Mouse (Mus musculus) MEL (cell line): ENCODE data around the gene Rapgef2.

Source experiments
- CTCF ChIP-seq, 3 experiments: IDR thresholded peaks in 2 of 3; conservative IDR thresholded peaks in 1 of 3; 2 replicates each; pipeline ENCODE4 v1.5.1; 2011 to 2012; ENCODE audit warnings: low read length in 3 of 3, low read depth in 2 of 3, mild to moderate bottlenecking in 2 of 3, improper control_type of control experiment in 1 of 3, inconsistent platforms in 1 of 3, mixed read lengths in 1 of 3, moderate library complexity in 1 of 3; ENCODE audit not compliant: control insufficient read depth in 1 of 3, insufficient read depth in 1 of 3, poor library complexity in 1 of 3, severe bottlenecking in 1 of 3
- EP300 ChIP-seq, 2 experiments: IDR thresholded peaks; 2 replicates each; pipeline ENCODE4 v1.6.1; 2011; ENCODE audit warnings: improper control_type of control experiment in 2 of 2, low read length in 2 of 2, low read depth in 1 of 2, mild to moderate bottlenecking in 1 of 2
- GATA1 ChIP-seq: IDR thresholded peaks from 2 replicates; pipeline ENCODE4 v1.6.1; 2011; ENCODE audit warnings: low read depth, low read length, improper control_type of control experiment
- MAX ChIP-seq: IDR thresholded peaks from 2 replicates; pipeline ENCODE4 v1.6.1; 2011; ENCODE audit warnings: low read length, improper control_type of control experiment
- MYC ChIP-seq: IDR thresholded peaks from 2 replicates; pipeline ENCODE4 v1.6.1; 2011; ENCODE audit warnings: low read depth, mild to moderate bottlenecking, low read length, improper control_type of control experiment, moderate library complexity
- POLR2A ChIP-seq, 2 experiments: IDR thresholded peaks; 2 replicates each; pipeline ENCODE4 v1.6.1; 2011 to 2012; ENCODE audit warnings: low read length in 2 of 2, mild to moderate bottlenecking in 2 of 2, control low read depth in 1 of 2, improper control_type of control experiment in 1 of 2, low read depth in 1 of 2, moderate library complexity in 1 of 2; ENCODE audit not compliant: control insufficient read depth in 1 of 2, insufficient read depth in 1 of 2, poor library complexity in 1 of 2
- TAL1 ChIP-seq: IDR thresholded peaks from 2 replicates; pipeline ENCODE4 v1.6.1; 2012; ENCODE audit warnings: mild to moderate bottlenecking, inconsistent platforms, low read length, moderate library complexity, mixed read lengths
- ZC3H11A ChIP-seq: IDR thresholded peaks from 2 replicates; pipeline ENCODE4 v1.6.1; 2012; ENCODE audit warnings: low read depth, mild to moderate bottlenecking, inconsistent platforms, low read length, improper control_type of control experiment

DNA sequence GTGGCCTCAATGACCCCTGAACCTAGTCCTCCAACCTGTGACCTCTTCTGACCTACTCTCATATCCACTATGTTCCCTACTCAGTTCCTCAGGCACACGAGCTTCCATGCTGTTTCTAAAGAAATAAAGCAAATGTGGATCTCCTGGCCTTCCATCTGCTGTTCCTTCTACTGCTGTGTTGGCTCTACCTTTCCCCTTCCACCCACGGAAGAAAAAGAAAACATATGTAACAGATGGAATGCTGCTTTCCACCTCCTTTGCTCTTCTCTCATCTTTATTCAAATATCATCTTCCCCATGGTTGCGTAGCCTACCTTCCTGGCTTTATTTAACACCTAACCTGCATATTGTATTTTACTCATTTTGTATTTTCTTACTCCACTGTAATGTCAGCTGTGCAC lies 2.7 kb upstream of the Rapgef2 start:
- TF ChIP-seq ZC3H11A = no peak
- no peak for TF ChIP-seq POLR2A (IDR thresholded peaks at IDR 0.05; ENCODE audit: control insufficient read depth in 1 of 2, insufficient read depth in 1 of 2, low read depth in 1 of 2, low read length in 2 of 2, poor library complexity in 1 of 2)
- TF ChIP-seq GATA1 = no peak
- TF ChIP-seq CTCF (IDR thresholded peaks at IDR 0.05 in 2 of 3, conservative IDR thresholded peaks at IDR 0.05 in 1 of 3; ENCODE audit: control insufficient read depth in 1 of 3, insufficient read depth in 1 of 3, low read depth in 2 of 3, low read length in 3 of 3, poor library complexity in 1 of 3, severe bottlenecking in 1 of 3) = no peak
- no peak for TF ChIP-seq MAX
- no peak for TF ChIP-seq TAL1
- TF ChIP-seq EP300 (IDR thresholded peaks at IDR 0.05; ENCODE audit: low read depth in 1 of 2, low read length in 2 of 2) = no peak
- no peak for TF ChIP-seq MYC
